Mouse (Mus musculus) neural tube, embryonic 12.5 days (tissue): Measurements from ENCODE around the gene Nav2. TPM values are rescaled to one million over a fixed set of nuclear protein-coding genes. Genes with fewer than 3 reads are reported as not detected.

Experiments
- ATAC-seq: fragments of 200-750 bp; cut with Nextera tagmentation; 2 replicates; pipeline ENCODE4 v1.8.0; 2017; ENCODE audit warnings: low read depth, mild to moderate bottlenecking, moderate TSS enrichment, moderate library complexity; ENCODE audit not compliant: low FRiP score
- H3K27ac ChIP-seq: fragments of 300-500 bp; sonication (generic); 2 replicates; pipeline ENCODE4 v1.5.1; 2016
- H3K27me3 ChIP-seq: fragments of 300-500 bp; sonication (generic); replicated peaks from 2 replicates; pipeline ENCODE4 v1.6.1; 2016; ENCODE audit warnings: mild to moderate bottlenecking
- H3K36me3 ChIP-seq: fragments of 300-500 bp; sonication (generic); 2 replicates; pipeline ENCODE4 v1.6.1; 2016; ENCODE audit warnings: mild to moderate bottlenecking
- H3K4me1 ChIP-seq: fragments of 300-500 bp; sonication (generic); 2 replicates; pipeline ENCODE4 v1.6.1; 2016
- H3K4me2 ChIP-seq: fragments of 300-500 bp; sonication (generic); replicated peaks from 2 replicates; pipeline ENCODE4 v1.6.1; 2016; ENCODE audit warnings: mild to moderate bottlenecking
- H3K4me3 ChIP-seq: fragments of 300-500 bp; sonication (generic); 2 replicates; pipeline ENCODE4 v1.5.1; 2016
- H3K9ac ChIP-seq: fragments of 300-500 bp; sonication (generic); 2 replicates; pipeline ENCODE4 v1.6.1; 2016; ENCODE audit warnings: mild to moderate bottlenecking
- H3K9me3 ChIP-seq: fragments of 300-500 bp; sonication (generic); 2 replicates; pipeline ENCODE4 v1.6.1; 2016; ENCODE audit warnings: mild to moderate bottlenecking
- WGBS: fragments of 180-500 bp; shearing (Covaris S2); methylation state at CpG from one replicate; pipeline ENCODE4 v1.1.7; 2016; 5-methylcytosine and 5-hydroxymethylcytosine counted together
- polyA plus RNA-seq: library from polyadenylated mRNA; unstranded; fragments of >200 nt; fragmentation: Nextera tagmentation; extraction: Ambion mirVana; gene quantifications from 2 replicates; pipeline ENCODE4 v1.2.1, GENCODE M21; 2016

The Nav2 gene
- polyA plus RNA-seq, 1 experiment from 2014 or later = 25.2 TPM

DNA sequence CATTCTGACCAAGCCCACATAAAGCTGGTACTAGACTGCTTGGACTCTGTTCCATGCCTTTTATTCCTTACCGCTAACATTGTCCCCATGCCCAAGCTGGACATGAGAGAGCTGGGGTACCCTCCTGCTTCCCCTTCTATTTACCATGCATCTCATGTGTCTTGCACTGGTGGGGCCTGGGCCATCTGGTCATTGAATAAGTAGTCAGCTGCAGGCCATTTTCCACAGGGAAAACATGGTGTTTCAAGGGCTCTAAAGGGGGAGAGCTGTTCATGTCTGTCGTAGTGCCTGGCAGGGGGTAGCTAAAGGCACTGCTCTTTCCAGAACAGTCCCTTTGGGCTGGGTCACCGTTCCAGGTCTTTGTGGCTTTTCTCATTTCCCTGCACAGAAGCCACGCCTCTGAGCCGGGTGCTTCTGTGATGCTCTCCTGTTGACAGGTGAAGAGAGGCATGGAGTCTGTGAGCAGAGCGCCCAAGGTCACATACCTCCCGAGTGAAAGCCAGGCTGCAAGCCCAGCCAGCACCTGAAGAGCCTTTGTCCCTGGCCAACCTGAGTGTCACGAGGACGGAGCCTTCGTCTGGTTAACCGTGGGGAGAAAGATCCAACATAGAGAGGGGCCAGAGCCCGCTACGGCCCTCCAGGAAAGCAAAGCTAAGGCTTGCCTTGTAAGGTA, 348.9 kb downstream of the Nav2 start:
- Histone ChIP-seq H3K27me3 (no peaks in the 10 kb centered on the region), H3K4me3 (no peak overlapping the region), H3K9ac (no peak overlapping the region), H3K4me2 (no peak overlapping the region), H3K9me3 (no peaks in the 10 kb centered on the region), H3K4me1 (peaks cover 30% of the 10 kb centered on the region), H3K27ac (peak overlapping the region; percentile 21; the same call in 1 of the 2 replicates), H3K36me3 (no peaks in the 10 kb centered on the region)
- peak; percentile 36; the same call in 1 of the 2 replicates for ATAC-seq
- 77% methylated on average over 13 of the region's 13 CpGs for WGBS

- H3K4me1 ChIP-seq = peaks cover 31% of the 10 kb centered on the region
- H3K27ac ChIP-seq = no peak overlapping the region
- H3K9me3 ChIP-seq = no peaks in the 10 kb centered on the region
- WGBS = 90% methylated on average over 6 of the region's 6 CpGs
- no peak overlapping the region for H3K4me3 ChIP-seq
- no peak overlapping the region for H3K4me2 ChIP-seq
- no peak overlapping the region for H3K9ac ChIP-seq
- no peak for ATAC-seq
- H3K36me3 ChIP-seq = no peaks in the 10 kb centered on the region
- H3K27me3 ChIP-seq = no peaks in the 10 kb centered on the region
Measured at GRCm38 (mm10) chr7:49258088-49258487, 349.6 kb downstream of the Nav2 start.

- no peaks in the 10 kb centered on the region for H3K9me3 ChIP-seq
- H3K27ac ChIP-seq = no peak overlapping the region
- H3K36me3 ChIP-seq = no peaks in the 10 kb centered on the region
- WGBS = 71% methylated on average over 13 of the region's 13 CpGs
- H3K9ac ChIP-seq = no peak overlapping the region
- no peak overlapping the region for H3K4me3 ChIP-seq
- H3K4me1 ChIP-seq = peaks cover 22% of the 10 kb centered on the region
- no peak overlapping the region for H3K4me2 ChIP-seq
- no peak for ATAC-seq
- H3K27me3 ChIP-seq = no peaks in the 10 kb centered on the region
Measured at GRCm38 (mm10) chr7:49261941-49262511, 353.5 kb downstream of the Nav2 start.

- Histone ChIP-seq H3K4me2 (no peak overlapping the region), H3K27me3 (no peaks in the 10 kb centered on the region), H3K27ac (no peak overlapping the region), H3K4me1 (peaks cover 15% of the 10 kb centered on the region), H3K36me3 (no peaks in the 10 kb centered on the region), H3K4me3 (no peak overlapping the region), H3K9ac (no peak overlapping the region), H3K9me3 (no peaks in the 10 kb centered on the region)
- no peak for ATAC-seq
- 85% methylated on average over 6 of the region's 6 CpGs for WGBS
Measured at GRCm38 (mm10) chr7:49266422-49266821, 357.9 kb downstream of the Nav2 start.

- 88% methylated on average over 12 of the region's 12 CpGs for WGBS
- H3K4me3 ChIP-seq = no peak overlapping the region
- ATAC-seq = no peak
Measured at GRCm38 (mm10) chr7:49267621-49268325, 359.3 kb downstream of the Nav2 start.

GRCm38 (mm10) chr7:49268401-49268921, 359.9 kb downstream of the Nav2 start:
- H3K9me3 ChIP-seq = no peaks in the 10 kb centered on the region
- ATAC-seq = no peak
- WGBS = 76% methylated on average over 9 of the region's 9 CpGs
- H3K4me2 ChIP-seq = no peak overlapping the region
- H3K4me3 ChIP-seq = no peak overlapping the region
- H3K36me3 ChIP-seq = no peaks in the 10 kb centered on the region
- H3K27me3 ChIP-seq = no peaks in the 10 kb centered on the region
- H3K27ac ChIP-seq = no peak overlapping the region
- peaks cover 12% of the 10 kb centered on the region for H3K4me1 ChIP-seq
- no peak overlapping the region for H3K9ac ChIP-seq

More at GRCm38 (mm10) chr7:49267621-49268325, 359.3 kb downstream of the Nav2 start:
- Histone ChIP-seq H3K4me2 (no peak overlapping the region), H3K27ac (no peak overlapping the region), H3K36me3 (no peaks in the 10 kb centered on the region), H3K27me3 (no peaks in the 10 kb centered on the region), H3K9ac (no peak overlapping the region), H3K9me3 (no peaks in the 10 kb centered on the region), H3K4me1 (peaks cover 9% of the 10 kb centered on the region)

DNA sequence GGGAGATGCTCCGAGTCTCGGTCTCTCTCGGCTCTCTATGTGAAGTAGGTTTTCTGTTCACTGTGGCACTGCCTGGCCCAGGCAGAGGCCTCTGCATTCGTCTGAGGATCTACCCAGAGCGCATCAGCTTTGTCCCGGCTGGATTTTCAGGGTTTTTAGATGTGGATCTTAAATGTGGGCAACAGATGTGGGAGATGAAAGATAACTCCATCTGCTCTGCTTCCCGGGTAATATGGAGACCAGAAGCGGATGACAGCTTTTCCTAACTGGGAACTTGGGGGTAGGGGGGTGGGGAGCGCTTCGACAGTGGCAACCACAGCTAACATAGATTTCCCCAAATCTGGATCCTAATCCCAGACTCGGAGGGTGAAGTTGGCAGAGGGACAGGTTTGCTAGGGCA, 362.3 kb downstream of the Nav2 start:
- Histone ChIP-seq H3K9me3 (no peaks in the 10 kb centered on the region), H3K27ac (no peak overlapping the region), H3K9ac (no peak overlapping the region), H3K4me3 (no peak overlapping the region), H3K4me2 (no peak overlapping the region), H3K27me3 (no peaks in the 10 kb centered on the region), H3K36me3 (no peaks in the 10 kb centered on the region), H3K4me1 (peaks cover 18% of the 10 kb centered on the region)
- ATAC-seq = no peak
- 79% methylated on average over 11 of the region's 11 CpGs for WGBS

DNA sequence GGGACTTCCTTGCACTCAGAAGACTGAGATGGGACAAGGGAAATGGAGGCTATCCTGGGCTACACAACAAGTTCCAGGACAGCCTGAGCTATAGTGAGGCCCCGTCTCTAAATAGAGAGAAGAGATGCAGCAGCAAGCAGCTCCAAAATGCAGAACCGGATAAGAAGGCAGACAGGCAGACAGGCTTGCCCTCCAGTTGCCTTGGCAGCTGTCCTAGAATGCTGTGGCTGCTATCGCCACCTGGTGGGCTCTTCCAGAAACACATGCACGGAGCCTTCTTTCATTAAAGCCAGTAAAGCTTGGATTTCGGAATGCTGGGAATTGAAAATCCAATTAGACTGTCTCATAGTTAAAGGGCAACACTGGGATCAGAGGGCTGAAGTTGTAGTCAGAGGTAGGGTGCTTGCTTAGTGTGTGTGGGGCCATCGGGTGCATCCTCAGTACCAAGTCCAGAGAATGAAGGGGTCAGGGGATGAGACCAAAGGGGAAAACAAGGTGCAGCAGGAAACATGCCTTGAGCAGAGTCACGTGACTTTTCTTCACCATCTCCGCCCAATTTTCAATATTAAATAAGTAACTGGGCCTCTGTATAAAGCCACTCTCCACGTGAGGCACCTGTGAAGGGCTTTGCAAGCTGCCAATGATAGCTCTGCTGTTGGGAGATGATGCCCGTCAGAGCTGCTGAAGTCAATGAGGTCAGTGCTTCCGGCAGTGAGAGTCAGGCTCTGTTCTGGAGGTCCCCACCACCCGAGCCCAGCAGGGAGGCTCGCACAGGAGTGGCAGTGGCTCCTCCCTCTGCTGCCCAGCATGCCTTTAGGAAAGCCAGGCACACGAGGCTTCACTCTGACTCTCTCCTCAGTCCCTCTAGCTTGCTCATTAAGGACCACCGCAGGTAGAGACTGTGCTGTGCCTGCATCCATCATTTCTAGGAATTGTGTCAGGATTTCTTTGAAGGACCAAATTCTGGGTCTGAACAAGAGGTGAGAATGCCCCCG, 364.2 kb downstream of the Nav2 start:
- Histone ChIP-seq H3K36me3 (no peaks in the 10 kb centered on the region), H3K4me2 (no peak overlapping the region), H3K27me3 (no peaks in the 10 kb centered on the region), H3K4me3 (no peak overlapping the region), H3K4me1 (peaks cover 18% of the 10 kb centered on the region), H3K9me3 (no peaks in the 10 kb centered on the region), H3K27ac (no peak overlapping the region), H3K9ac (no peak overlapping the region)
- 20% methylated on average over 16 of the region's 16 CpGs for WGBS
- peak; percentile 34; the same call in 1 of the 2 replicates for ATAC-seq

DNA sequence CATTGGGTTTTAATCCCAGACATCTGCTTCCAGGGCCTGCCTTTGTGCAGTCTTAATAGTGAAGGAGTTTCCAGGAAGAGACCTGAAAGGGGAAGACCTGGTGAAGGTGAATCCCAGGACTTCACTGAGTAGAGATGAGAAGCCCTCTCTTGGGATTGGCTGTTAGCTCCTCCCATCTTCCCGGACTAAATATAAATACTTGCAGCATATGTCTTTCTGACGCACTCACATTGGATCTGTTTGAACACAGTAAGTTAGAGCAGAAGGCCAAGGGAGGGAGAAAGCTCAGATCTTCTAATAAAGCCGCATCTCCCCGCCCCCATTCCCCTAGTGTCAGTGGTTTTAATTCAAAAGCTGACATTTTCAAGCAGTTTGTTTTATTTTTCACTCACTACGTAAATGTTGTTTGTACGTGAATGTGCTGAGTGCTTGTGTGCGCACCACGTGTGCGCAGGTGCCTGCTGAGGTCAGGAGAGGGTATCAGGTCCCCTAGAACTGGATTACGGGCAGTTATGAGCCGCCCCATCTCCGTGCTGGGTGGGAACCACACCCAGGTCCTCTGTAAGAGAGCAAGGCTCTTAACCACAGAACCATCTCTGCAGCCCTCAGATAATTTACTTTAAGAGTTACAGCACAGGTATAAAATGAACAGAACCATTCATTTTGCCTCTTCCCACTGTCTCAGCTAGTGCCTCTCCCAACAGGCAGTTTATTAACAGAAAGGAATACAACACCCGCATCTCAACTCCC, 365.6 kb downstream of the Nav2 start:
- no peak overlapping the region for H3K4me3 ChIP-seq
- H3K4me2 ChIP-seq = no peak overlapping the region
- WGBS = 92% methylated on average over 13 of the region's 13 CpGs
- peaks cover 18% of the 10 kb centered on the region for H3K4me1 ChIP-seq
- H3K9me3 ChIP-seq = no peaks in the 10 kb centered on the region
- no peak for ATAC-seq
- no peaks in the 10 kb centered on the region for H3K36me3 ChIP-seq
- no peak overlapping the region for H3K27ac ChIP-seq
- H3K9ac ChIP-seq = no peak overlapping the region
- H3K27me3 ChIP-seq = no peaks in the 10 kb centered on the region

- Histone ChIP-seq H3K4me3 (no peak overlapping the region), H3K4me2 (no peak overlapping the region), H3K9me3 (no peaks in the 10 kb centered on the region), H3K27me3 (no peaks in the 10 kb centered on the region), H3K27ac (no peak overlapping the region), H3K4me1 (peaks cover 18% of the 10 kb centered on the region), H3K36me3 (no peaks in the 10 kb centered on the region), H3K9ac (no peak overlapping the region)
- 78% methylated on average over 7 of the region's 8 CpGs for WGBS
- ATAC-seq = no peak
Measured at GRCm38 (mm10) chr7:49274676-49275075, 366.2 kb downstream of the Nav2 start.

DNA sequence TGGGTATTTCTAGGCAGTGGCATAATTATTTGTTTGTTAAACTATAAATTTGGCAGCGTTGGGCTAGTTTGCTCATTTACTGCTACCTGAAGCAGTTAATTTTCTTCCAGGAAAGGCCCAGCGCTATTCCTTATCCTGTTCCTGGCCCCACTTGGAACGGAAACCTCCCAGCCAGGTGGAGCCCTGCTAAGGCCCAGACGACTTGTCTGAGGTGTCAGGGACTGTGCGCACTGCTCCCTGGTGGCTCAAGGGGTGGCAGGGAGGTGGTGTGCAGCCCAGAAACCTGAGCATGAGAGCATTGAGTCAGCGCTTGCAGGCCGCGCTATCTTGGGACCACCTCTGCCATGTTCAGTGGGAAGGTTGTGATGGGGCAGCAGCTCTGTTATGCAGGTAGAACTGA, 367.6 kb downstream of the Nav2 start:
- no peak for ATAC-seq
- H3K4me2 ChIP-seq = no peak overlapping the region
- H3K4me1 ChIP-seq = peaks cover 12% of the 10 kb centered on the region
- 87% methylated on average over 8 of the region's 8 CpGs for WGBS
- no peaks in the 10 kb centered on the region for H3K27me3 ChIP-seq
- H3K9ac ChIP-seq = no peak overlapping the region
- H3K36me3 ChIP-seq = no peaks in the 10 kb centered on the region
- no peaks in the 10 kb centered on the region for H3K9me3 ChIP-seq
- no peak overlapping the region for H3K27ac ChIP-seq
- no peak overlapping the region for H3K4me3 ChIP-seq
